Comparison of ENCODE assay signal across 8 mouse cellular contexts in genomic region chr3:128519913-128520316, GRCm38 (mm10).
A peak's percentile ranks its signal among the peaks of the same experiment; 100 is the strongest.
DNase-seq lines count a peak whose midpoint lies in the region; ATAC-seq and TF ChIP-seq lines count a peak whose summit lies in the region.

No protein-coding gene starts in this region.

- DNase-seq in cerebellum, adult 2 months, result peak; percentile 23 to 29
- DNase-seq in cerebellum, adult 9-11 months, result no peak
- DNase-seq in brain, embryonic 14.5 days (ENCODE audit: low read depth), result peak; percentile 86
- peak; percentile 11 to 23 for DNase-seq in frontal cortex, postnatal 25 days (ENCODE audit: low spot score in 2 of 2)
- DNase-seq in layer of hippocampus, postnatal 14 days (ENCODE audit: low spot score in 2 of 2), result peak; percentile 51 to 54
- DNase-seq in c-Kit-positive CD71-positive TER-119-positive erythroid progenitor cells, embryonic 14.5 days (ENCODE audit: low spot score), result no peak
- no peak for DNase-seq in embryo, embryonic 10.5 days (ENCODE audit: low spot score)

- no peak overlapping the region for H3K9ac ChIP-seq in neural tube, embryonic 15.5 days (replicated peaks)

- peak overlapping the region; percentile 50 for H3K4me2 ChIP-seq in neural tube, embryonic 15.5 days

- TF ChIP-seq CTCF in cerebellum, adult 2 months (IDR thresholded peaks at IDR 0.05; ENCODE audit: borderline replicate concordance, insufficient read depth, low read depth, low read length), result no peak
- no peak for TF ChIP-seq CTCF in brain, embryonic 14.5 days (IDR thresholded peaks at IDR 0.05; ENCODE audit: borderline replicate concordance, extremely low read depth, insufficient read depth, insufficient read length)

- no peak overlapping the region for H3K27ac ChIP-seq in cerebellum, adult 2 months (ENCODE audit: insufficient read depth, low read length)
- peak overlapping the region; percentile 51; the same call in 1 of the 2 replicates for H3K27ac ChIP-seq in neural tube, embryonic 15.5 days (replicated peaks)

- WGBS in cerebellum, adult 2 months, result 9% methylated on average over 6 of the region's 6 CpGs
- WGBS in neural tube, embryonic 15.5 days, result 18% methylated on average over 6 of the region's 6 CpGs

- H3K4me3 ChIP-seq in cerebellum, adult 2 months (replicated peaks; ENCODE audit: insufficient read depth, low read depth, low read length), result peak overlapping the region; percentile 22
- H3K4me3 ChIP-seq in neural tube, embryonic 15.5 days (replicated peaks), result peak overlapping the region; percentile 17

- H3K27me3 ChIP-seq in cerebellum, adult 2 months (ENCODE audit: control insufficient read depth, insufficient read depth, low read length), result no peaks in the 10 kb centered on the region
- H3K27me3 ChIP-seq in neural tube, embryonic 15.5 days (replicated peaks), result no peaks in the 10 kb centered on the region

- no peak; the same call in 1 of the 2 replicates for ATAC-seq in neural tube, embryonic 15.5 days (ENCODE audit: low FRiP score)

- H3K9me3 ChIP-seq in neural tube, embryonic 15.5 days (replicated peaks), result no peaks in the 10 kb centered on the region

- no peaks in the 10 kb centered on the region for H3K4me1 ChIP-seq in cerebellum, adult 2 months (ENCODE audit: control insufficient read depth, insufficient read depth, low read length)
- H3K4me1 ChIP-seq in neural tube, embryonic 15.5 days, result peaks cover 12% of the 10 kb centered on the region; the same call in 1 of the 2 replicates

- H3K36me3 ChIP-seq in neural tube, embryonic 15.5 days, result no peaks in the 10 kb centered on the region

- TF ChIP-seq POLR2A in cerebellum, adult 2 months (IDR thresholded peaks at IDR 0.05; ENCODE audit: borderline replicate concordance, insufficient read depth, low read length), result no peak
- no peak for TF ChIP-seq POLR2A in brain, embryonic 14.5 days (IDR thresholded peaks at IDR 0.05; ENCODE audit: borderline replicate concordance, extremely low read depth, insufficient read depth, insufficient read length, poor library complexity, severe bottlenecking)

Comparison
In these comparisons a context has a peak if more than half of its experiments do, and no peak if none do; other contexts are left out.
1. DNase-seq: peak in cerebellum, adult 2 months (2 of 2), brain, embryonic 14.5 days (single experiment), frontal cortex, postnatal 25 days (2 of 2) and layer of hippocampus, postnatal 14 days (2 of 2); none in cerebellum, adult 9-11 months (single experiment), c-Kit-positive CD71-positive TER-119-positive erythroid progenitor cells, embryonic 14.5 days (single experiment) and embryo, embryonic 10.5 days (single experiment).